Mouse (Mus musculus): ENCODE measurements at regions not wholly inside any gene's neighbourhood (a gene's known extent, or its start where the extent isn't known, plus 50 kb on each side); places are given as distances from the start of the nearest gene placed in this dataset.

- Histone ChIP-seq H3K4me1 (ENCODE audit: control insufficient read depth, insufficient read depth, insufficient read length) (no peaks in the 10 kb centered on the region), H3K27me3 (ENCODE audit: control insufficient read depth, insufficient read depth, low read length) (no peaks in the 10 kb centered on the region), H3K27ac (ENCODE audit: insufficient read depth, low read length) (no peak overlapping the region), H3K36me3 (ENCODE audit: control insufficient read depth, insufficient read depth, low read length) (no peaks in the 10 kb centered on the region), H3K4me3 (ENCODE audit: extremely low read depth, insufficient read depth, insufficient read length) (no peak overlapping the region)
- no peak for DNase-seq (ENCODE audit: low read depth in 1 of 2, low spot score in 2 of 2)
- 89% methylated on average over 9 of the region's 9 CpGs for WGBS
- TF ChIP-seq CTCF (IDR thresholded peaks at IDR 0.05; ENCODE audit: extremely low read depth, insufficient read depth, insufficient read length, insufficient replicate concordance) (no peak), POLR2A (IDR thresholded peaks at IDR 0.05; ENCODE audit: low read depth, low read length) (no peak)
Observed at GRCm38 (mm10) chr16:5829071-5829470, 56.1 kb upstream of the Rbfox1 start.

- Histone ChIP-seq H3K4me1 (ENCODE audit: control insufficient read depth, insufficient read depth, insufficient read length) (no peaks in the 10 kb centered on the region), H3K27me3 (ENCODE audit: control insufficient read depth, insufficient read depth, low read length) (no peaks in the 10 kb centered on the region), H3K4me3 (ENCODE audit: extremely low read depth, insufficient read depth, insufficient read length) (no peak overlapping the region), H3K36me3 (ENCODE audit: control insufficient read depth, insufficient read depth, low read length) (no peaks in the 10 kb centered on the region), H3K27ac (ENCODE audit: insufficient read depth, low read length) (no peak overlapping the region)
- whole genome bisulfite sequencing, result 43% methylated on average over 1 of the region's 1 CpGs
- DNase-seq (ENCODE audit: low read depth in 1 of 2, low spot score in 2 of 2), result no peak
- no peak for TF ChIP-seq CTCF (IDR thresholded peaks at IDR 0.05; ENCODE audit: extremely low read depth, insufficient read depth, insufficient read length, insufficient replicate concordance)
- no peak for TF ChIP-seq POLR2A (IDR thresholded peaks at IDR 0.05; ENCODE audit: low read depth, low read length)
Observed at GRCm38 (mm10) chr16:5823316-5823715, 61.8 kb upstream of the Rbfox1 start.

- Histone ChIP-seq H3K4me3 (ENCODE audit: extremely low read depth, insufficient read depth, insufficient read length) (no peak overlapping the region), H3K4me1 (ENCODE audit: control insufficient read depth, insufficient read depth, insufficient read length) (no peaks in the 10 kb centered on the region), H3K36me3 (ENCODE audit: control insufficient read depth, insufficient read depth, low read length) (no peaks in the 10 kb centered on the region), H3K27ac (ENCODE audit: insufficient read depth, low read length) (no peak overlapping the region), H3K27me3 (ENCODE audit: control insufficient read depth, insufficient read depth, low read length) (no peaks in the 10 kb centered on the region)
- DNase-seq (ENCODE audit: low read depth in 1 of 2, low spot score in 2 of 2), result no peak
- TF ChIP-seq POLR2A (IDR thresholded peaks at IDR 0.05; ENCODE audit: low read depth, low read length) (no peak), CTCF (IDR thresholded peaks at IDR 0.05; ENCODE audit: extremely low read depth, insufficient read depth, insufficient read length, insufficient replicate concordance) (no peak)
- WGBS, result 54% methylated on average over 3 of the region's 3 CpGs
Observed at GRCm38 (mm10) chr16:5817166-5817565, 68.0 kb upstream of the Rbfox1 start.

- Histone ChIP-seq H3K4me3 (ENCODE audit: extremely low read depth, insufficient read depth, insufficient read length) (no peak overlapping the region), H3K27ac (ENCODE audit: insufficient read depth, low read length) (no peak overlapping the region), H3K4me1 (ENCODE audit: control insufficient read depth, insufficient read depth, insufficient read length) (no peaks in the 10 kb centered on the region), H3K36me3 (ENCODE audit: control insufficient read depth, insufficient read depth, low read length) (no peaks in the 10 kb centered on the region), H3K27me3 (ENCODE audit: control insufficient read depth, insufficient read depth, low read length) (no peaks in the 10 kb centered on the region)
- 92% methylated on average over 2 of the region's 2 CpGs for WGBS
- DNase-seq (ENCODE audit: low read depth in 1 of 2, low spot score in 2 of 2), result no peak
- no peak for TF ChIP-seq POLR2A (IDR thresholded peaks at IDR 0.05; ENCODE audit: low read depth, low read length)
- no peak for TF ChIP-seq CTCF (IDR thresholded peaks at IDR 0.05; ENCODE audit: extremely low read depth, insufficient read depth, insufficient read length, insufficient replicate concordance)
Observed at GRCm38 (mm10) chr16:5812245-5812820, 72.8 kb upstream of the Rbfox1 start.

GRCm38 (mm10) chr16:5811654-5811992 lies 73.5 kb upstream of the Rbfox1 start:
- Histone ChIP-seq H3K4me1 (ENCODE audit: control insufficient read depth, insufficient read depth, insufficient read length) (no peaks in the 10 kb centered on the region), H3K27me3 (ENCODE audit: control insufficient read depth, insufficient read depth, low read length) (no peaks in the 10 kb centered on the region), H3K27ac (ENCODE audit: insufficient read depth, low read length) (no peak overlapping the region), H3K36me3 (ENCODE audit: control insufficient read depth, insufficient read depth, low read length) (no peaks in the 10 kb centered on the region), H3K4me3 (ENCODE audit: extremely low read depth, insufficient read depth, insufficient read length) (no peak overlapping the region)
- no peak for TF ChIP-seq CTCF (IDR thresholded peaks at IDR 0.05; ENCODE audit: extremely low read depth, insufficient read depth, insufficient read length, insufficient replicate concordance)
- no peak for TF ChIP-seq POLR2A (IDR thresholded peaks at IDR 0.05; ENCODE audit: low read depth, low read length)
- no peak for DNase-seq (ENCODE audit: low read depth in 1 of 2, low spot score in 2 of 2)
- WGBS, result 74% methylated on average over 2 of the region's 2 CpGs

GRCm38 (mm10) chr16:5810986-5811653 lies 74.0 kb upstream of the Rbfox1 start:
- Histone ChIP-seq H3K4me3 (ENCODE audit: extremely low read depth, insufficient read depth, insufficient read length) (no peak overlapping the region), H3K27ac (ENCODE audit: insufficient read depth, low read length) (no peak overlapping the region), H3K4me1 (ENCODE audit: control insufficient read depth, insufficient read depth, insufficient read length) (no peaks in the 10 kb centered on the region), H3K36me3 (ENCODE audit: control insufficient read depth, insufficient read depth, low read length) (no peaks in the 10 kb centered on the region), H3K27me3 (ENCODE audit: control insufficient read depth, insufficient read depth, low read length) (no peaks in the 10 kb centered on the region)
- 62% methylated on average over 10 of the region's 10 CpGs for WGBS
- TF ChIP-seq CTCF (IDR thresholded peaks at IDR 0.05; ENCODE audit: extremely low read depth, insufficient read depth, insufficient read length, insufficient replicate concordance) (no peak), POLR2A (IDR thresholded peaks at IDR 0.05; ENCODE audit: low read depth, low read length) (no peak)
- DNase-seq (ENCODE audit: low read depth in 1 of 2, low spot score in 2 of 2), result no peak

GRCm38 (mm10) chr16:5798188-5798587 lies 87.0 kb upstream of the Rbfox1 start:
- Histone ChIP-seq H3K4me3 (ENCODE audit: extremely low read depth, insufficient read depth, insufficient read length) (no peak overlapping the region), H3K4me1 (ENCODE audit: control insufficient read depth, insufficient read depth, insufficient read length) (no peaks in the 10 kb centered on the region), H3K27ac (ENCODE audit: insufficient read depth, low read length) (no peak overlapping the region), H3K27me3 (ENCODE audit: control insufficient read depth, insufficient read depth, low read length) (no peaks in the 10 kb centered on the region), H3K36me3 (ENCODE audit: control insufficient read depth, insufficient read depth, low read length) (no peaks in the 10 kb centered on the region)
- TF ChIP-seq POLR2A (IDR thresholded peaks at IDR 0.05; ENCODE audit: low read depth, low read length), result no peak
- TF ChIP-seq CTCF (IDR thresholded peaks at IDR 0.05; ENCODE audit: extremely low read depth, insufficient read depth, insufficient read length, insufficient replicate concordance), result no peak
- DNase-seq (ENCODE audit: low read depth in 1 of 2, low spot score in 2 of 2), result no peak
- WGBS, result 67% methylated on average over 7 of the region's 7 CpGs

Data from spleen, adult 2 months (tissue).